Mouse (Mus musculus) left cerebral cortex, postnatal 14 days (tissue): ENCODE measurements at regions not wholly inside any gene's neighbourhood (a gene's known extent, or its start where the extent isn't known, plus 50 kb on each side); places are given as distances from the start of the nearest gene placed in this dataset.

Source experiments
- DNase-seq, 2 experiments: peaks; one replicate each; pipeline ENCODE4 v3.0.0; 2021 to 2022; ENCODE audit warnings: low spot score in 2 of 2, mixed read lengths in 1 of 2
- intact Hi-C: fragments of 180-260 bp; cut with DNase I; formaldehyde crosslinking; loops from one replicate; pipeline ENCODE4 v1.15.1; 2025

- no peak for DNase-seq
- intact Hi-C loops = no loop called here
These were observed 141.7 kb downstream of the Tfap2c start for GRCm38 (mm10) chr2:172690931-172691651.

- intact Hi-C loops = no loop called here
- DNase-seq = no peak
These were observed 149.6 kb downstream of the Tfap2c start for GRCm38 (mm10) chr2:172698961-172699360.

GRCm38 (mm10) chr2:172699654-172700053 lies 150.3 kb downstream of the Tfap2c start:
- no peak for DNase-seq
- intact Hi-C loops = no loop called here

GRCm38 (mm10) chr2:172710641-172711040 lies 161.2 kb downstream of the Tfap2c start:
- no peak for DNase-seq

GRCm38 (mm10) chr2:172726701-172727100 lies 177.3 kb downstream of the Tfap2c start:
- intact Hi-C loops = no loop called here
- DNase-seq = no peak

More at GRCm38 (mm10) chr2:172710641-172711040, 161.2 kb downstream of the Tfap2c start:
- intact Hi-C loops = no loop called here

- DNase-seq = no peak
- intact Hi-C loops = no loop called here
These were observed 178.2 kb downstream of the Tfap2c start for GRCm38 (mm10) chr2:172727576-172727975.

GRCm38 (mm10) chr2:172728240-172728821 lies 178.9 kb downstream of the Tfap2c start:
- peak in 1 of 2 experiments; percentile 19 for DNase-seq
- intact Hi-C loops = no loop called here

- intact Hi-C loops = no loop called here
- no peak for DNase-seq
These were observed 179.8 kb downstream of the Tfap2c start for GRCm38 (mm10) chr2:172729151-172729550.

GRCm38 (mm10) chr2:172729741-172730140 lies 180.3 kb downstream of the Tfap2c start:
- DNase-seq = no peak
- intact Hi-C loops = loop anchor here (10.0 kb wide), 1 partner anchor 175 kb away; no protein-coding TSS in a partner anchor

- intact Hi-C loops = loop anchor here (10.0 kb wide), 1 partner anchor 177 kb away; no protein-coding TSS in a partner anchor
These were observed 182.0 kb downstream of the Tfap2c start for GRCm38 (mm10) chr2:172731408-172731807.

GRCm38 (mm10) chr2:172732453-172733210 lies 183.2 kb downstream of the Tfap2c start:
- intact Hi-C loops = loop anchor here (10.0 kb wide), 1 partner anchor 178 kb away; no protein-coding TSS in a partner anchor
- no peak for DNase-seq

More at GRCm38 (mm10) chr2:172731408-172731807, 182.0 kb downstream of the Tfap2c start:
- peak in 1 of 2 experiments; percentile 12 for DNase-seq

- DNase-seq = no peak
- intact Hi-C loops = loop anchor here (10.0 kb wide), 1 partner anchor 179 kb away; no protein-coding TSS in a partner anchor
These were observed 184.1 kb downstream of the Tfap2c start for GRCm38 (mm10) chr2:172733403-172733995.

GRCm38 (mm10) chr2:172735621-172736020 lies 186.2 kb downstream of the Tfap2c start:
- intact Hi-C loops = loop anchor here (10.0 kb wide), 1 partner anchor 181 kb away; no protein-coding TSS in a partner anchor
- DNase-seq = no peak

- no peak for DNase-seq
- intact Hi-C loops = loop anchor here (10.0 kb wide), 1 partner anchor 184 kb away; no protein-coding TSS in a partner anchor
These were observed 189.7 kb downstream of the Tfap2c start for GRCm38 (mm10) chr2:172739041-172739491.

GRCm38 (mm10) chr2:172739529-172739928 lies 190.1 kb downstream of the Tfap2c start:
- DNase-seq = no peak
- intact Hi-C loops = loop anchor here (10.0 kb wide), 1 partner anchor 185 kb away; no protein-coding TSS in a partner anchor

GRCm38 (mm10) chr2:172751364-172751763 lies 188.8 kb downstream of the Bmp7 start:
- DNase-seq = no peak
- intact Hi-C loops = loop anchor here (10.0 kb wide), 1 partner anchor 267 kb away; no protein-coding TSS in a partner anchor

GRCm38 (mm10) chr2:172755686-172756471 lies 184.2 kb downstream of the Bmp7 start:
- DNase-seq = no peak
- intact Hi-C loops = loop anchor here (10.0 kb wide), 1 partner anchor 271 kb away; no protein-coding TSS in a partner anchor

- DNase-seq = peak; percentile 41 to 57
- intact Hi-C loops = loop anchor here (10.0 kb wide), 1 partner anchor 272 kb away; no protein-coding TSS in a partner anchor
These were observed 183.7 kb downstream of the Bmp7 start for GRCm38 (mm10) chr2:172756472-172756860.
